Mouse (Mus musculus) G1E (cell line): ENCODE measurements around the gene Zbed3.

ENCODE experiments used
- CTCF ChIP-seq: IDR thresholded peaks from 2 replicates; pipeline ENCODE4 v1.5.1; 2012; ENCODE audit warnings: low read depth, low read length, inconsistent platforms, mixed read lengths
- GATA1 ChIP-seq: IDR thresholded peaks from 2 replicates; pipeline ENCODE4 v1.6.1; 2012; ENCODE audit warnings: borderline replicate concordance, low read length, inconsistent platforms, mixed read lengths
- POLR2AphosphoS5 ChIP-seq: IDR thresholded peaks from 2 replicates; pipeline ENCODE4 v1.6.1; 2012; ENCODE audit warnings: low read depth, low read length, inconsistent platforms; ENCODE audit not compliant: insufficient replicate concordance
- TAL1 ChIP-seq: conservative IDR thresholded peaks from 2 replicates; pipeline ENCODE4 v1.6.1; 2012; ENCODE audit warnings: low read depth, low read length, inconsistent platforms, mixed read lengths

DNA sequence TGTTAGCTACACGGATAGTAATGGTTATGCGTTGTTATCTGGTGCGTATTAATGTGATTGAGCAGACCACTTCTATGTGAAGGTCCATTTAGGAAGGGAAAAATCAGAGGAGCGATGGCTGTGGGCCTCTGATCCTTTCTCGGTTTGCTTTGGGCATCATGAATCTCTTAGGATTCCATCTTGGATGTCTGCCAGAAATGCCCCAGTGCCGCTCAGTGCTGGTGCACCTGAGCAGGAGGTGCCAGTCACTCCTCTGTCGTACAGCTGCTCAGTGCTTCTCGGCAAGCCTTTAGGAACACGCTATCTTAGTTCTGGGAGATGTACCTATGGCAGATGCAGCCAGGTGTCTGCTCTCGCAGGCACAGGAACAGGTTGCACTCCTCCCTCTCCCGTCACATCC is 5.4 kb downstream of the Zbed3 start:
- TF ChIP-seq CTCF, result no peak
- no peak for TF ChIP-seq TAL1
- TF ChIP-seq GATA1, result no peak
- TF ChIP-seq POLR2AphosphoS5, result no peak
